Mouse (Mus musculus): Measurements from ENCODE around the gene Cnpy3.
A peak's percentile ranks its signal among the peaks of the same experiment; 100 is the strongest.

Cnpy3 gene

GRCm38 (mm10) chr17:46714756-46715481 is 37.1 kb downstream of the Cnpy3 start:
- no peak for DNase-seq (ENCODE audit: low read depth in 1 of 2, low spot score in 2 of 2)

GRCm38 (mm10) chr17:46713849-46714248 is 38.2 kb downstream of the Cnpy3 start:
- no peak for DNase-seq (ENCODE audit: low read depth in 1 of 2, low spot score in 2 of 2)

GRCm38 (mm10) chr17:46712442-46712841 is 39.6 kb downstream of the Cnpy3 start:
- DNase-seq (ENCODE audit: low read depth in 1 of 2, low spot score in 2 of 2) = no peak

GRCm38 (mm10) chr17:46711612-46712271 is 40.3 kb downstream of the Cnpy3 start:
- no peak for DNase-seq (ENCODE audit: low read depth in 1 of 2, low spot score in 2 of 2)

GRCm38 (mm10) chr17:46710959-46711597 is 40.9 kb downstream of the Cnpy3 start, which contains the start of gene Pex6:
Gene Pex6, plus strand, starts transcription at chr17:46711463.
- DNase-seq (ENCODE audit: low read depth in 1 of 2, low spot score in 2 of 2) = peak; percentile 65 to 79

- DNase-seq (ENCODE audit: low read depth in 1 of 2, low spot score in 2 of 2) = no peak
These were observed 45.5 kb downstream of the Cnpy3 start for GRCm38 (mm10) chr17:46706375-46707089.

- peak; percentile 91 to 93 for DNase-seq (ENCODE audit: low read depth in 1 of 2, low spot score in 2 of 2)
These were observed 46.9 kb downstream of the Cnpy3 start, which contains the start of gene Ppp2r5d for GRCm38 (mm10) chr17:46704887-46705835. Gene Ppp2r5d, minus strand, starts transcription at chr17:46705111.

- DNase-seq (ENCODE audit: low read depth in 1 of 2, low spot score in 2 of 2) = no peak
These were observed 47.8 kb downstream of the Cnpy3 start for GRCm38 (mm10) chr17:46703971-46704886.

GRCm38 (mm10) chr17:46702506-46702905 is 49.5 kb downstream of the Cnpy3 start:
- no peak for DNase-seq (ENCODE audit: low read depth in 1 of 2, low spot score in 2 of 2)

GRCm38 (mm10) chr17:46702100-46702499 is 49.9 kb downstream of the Cnpy3 start:
- no peak for DNase-seq (ENCODE audit: low read depth in 1 of 2, low spot score in 2 of 2)

- no peak for DNase-seq (ENCODE audit: low read depth in 1 of 2, low spot score in 2 of 2)
These were observed 50.5 kb downstream of the Cnpy3 start for GRCm38 (mm10) chr17:46701489-46701888.

GRCm38 (mm10) chr17:46699912-46700311 is 52.1 kb downstream of the Cnpy3 start:
- no peak for DNase-seq (ENCODE audit: low read depth in 1 of 2, low spot score in 2 of 2)

GRCm38 (mm10) chr17:46699245-46699644 is 52.8 kb downstream of the Cnpy3 start:
- DNase-seq (ENCODE audit: low read depth in 1 of 2, low spot score in 2 of 2) = no peak

GRCm38 (mm10) chr17:46698515-46698914 is 53.5 kb downstream of the Cnpy3 start:
- DNase-seq (ENCODE audit: low read depth in 1 of 2, low spot score in 2 of 2) = no peak

GRCm38 (mm10) chr17:46694517-46695063 is 57.4 kb downstream of the Cnpy3 start:
- DNase-seq (ENCODE audit: low read depth in 1 of 2, low spot score in 2 of 2) = no peak

- no peak for DNase-seq (ENCODE audit: low read depth in 1 of 2, low spot score in 2 of 2)
These were observed 60.6 kb downstream of the Cnpy3 start for GRCm38 (mm10) chr17:46691390-46691789.

GRCm38 (mm10) chr17:46690665-46691064 is 61.3 kb downstream of the Cnpy3 start:
- DNase-seq (ENCODE audit: low read depth in 1 of 2, low spot score in 2 of 2) = no peak

- DNase-seq (ENCODE audit: low read depth in 1 of 2, low spot score in 2 of 2) = no peak
These were observed 66.1 kb downstream of the Cnpy3 start for GRCm38 (mm10) chr17:46685913-46686312.

Data from monocyte, adult 2 months (primary cell).